Comparison of ENCODE assay signal across 11 mouse cellular contexts in the genomic region with DNA sequence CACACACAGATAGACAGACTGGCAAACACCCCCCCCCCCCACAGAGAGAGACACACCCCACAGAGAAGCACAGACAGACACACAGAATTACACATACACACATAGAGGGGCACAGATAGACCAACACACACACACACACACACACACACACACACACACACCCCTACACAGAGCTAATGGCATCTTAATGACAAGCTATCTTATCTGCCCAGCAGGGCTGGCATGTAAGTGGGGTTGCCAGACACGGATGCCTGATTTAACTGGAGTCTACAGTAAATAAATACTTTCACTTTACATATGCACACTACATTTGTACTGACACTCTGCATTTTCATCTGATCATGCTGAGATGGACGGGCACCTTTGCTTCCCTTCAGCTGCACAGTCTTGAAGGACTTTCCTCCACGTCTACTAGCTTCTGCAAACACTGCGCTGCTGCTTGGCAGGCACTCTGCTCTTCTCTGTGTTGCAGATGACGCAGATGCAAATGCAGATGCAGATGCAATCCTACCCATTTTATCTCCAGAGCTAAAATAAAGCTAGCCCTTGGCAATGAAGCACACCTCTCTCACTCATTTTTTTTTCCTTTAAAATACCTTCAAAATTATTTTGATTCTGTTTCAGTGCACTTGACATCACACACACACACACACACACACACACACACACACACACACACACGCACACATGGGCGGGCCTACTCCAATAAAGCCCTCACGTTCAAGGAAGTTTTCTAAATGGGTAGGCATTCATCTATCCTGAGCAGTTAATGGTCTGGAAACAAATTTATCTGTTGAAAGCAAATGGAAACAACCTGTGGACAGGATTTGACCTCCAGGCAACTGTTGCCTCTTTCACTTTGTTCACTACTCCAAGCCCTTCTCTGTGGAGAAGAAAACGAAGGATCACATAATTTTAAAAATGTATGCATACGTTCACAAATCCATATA. TPM values are rescaled to one million over a fixed set of nuclear protein-coding genes. Genes with fewer than 3 reads are reported as not detected.
A peak's percentile ranks its signal among the peaks of the same experiment; 100 is the strongest.
DNase-seq lines count a peak whose midpoint lies in the region; ATAC-seq and TF ChIP-seq lines count a peak whose summit lies in the region.
"Had no signal": no experiment of that assay in that cellular context is flagged by ENCODE, and none has a peak within 500 bp of the region (broad histone marks: within the 10 kb centered on the region; RNA-seq: fewer than 3 reads in every experiment).

No protein-coding gene starts in this region.

- peak overlapping the region; percentile 29; the same call in 1 of the 2 replicates for H3K9ac ChIP-seq in heart, embryonic 12.5 days
- H3K9ac ChIP-seq in lung, postnatal 0 days (replicated peaks; ENCODE audit: low read depth) = no peak overlapping the region
- H3K9ac ChIP-seq: forebrain, embryonic 13.5 days had no signal

- no peak for DNase-seq in heart, postnatal 10 days
- no peak for DNase-seq in lung, postnatal 0 days (ENCODE audit: low spot score)
- DNase-seq in lung, postnatal 36 days = no peak
- no peak for DNase-seq in thymus, adult 18-20 months
- DNase-seq in adipocyte (ENCODE audit: low spot score) = no peak
- DNase-seq: heart, adult 18-20 months; lung, adult 2 months had no signal

- 0 out of 2 replicates have a peak overlapping the region, but pooled peaks have one; percentile 5 for H3K4me3 ChIP-seq in heart, embryonic 12.5 days
- H3K4me3 ChIP-seq in lung, postnatal 0 days (ENCODE audit: low read depth, low read length) = no peak overlapping the region
- H3K4me3 ChIP-seq: forebrain, embryonic 13.5 days had no signal

- no peak for ATAC-seq in heart, embryonic 12.5 days (ENCODE audit: insufficient number of reproducible peaks, low FRiP score)
- peak; percentile 25; the same call in 1 of the 2 replicates for ATAC-seq in lung, postnatal 0 days
- peak; percentile 83 for ATAC-seq in erythroblast, adult 5-6 weeks (replicated peaks; ENCODE audit: low FRiP score, poor library complexity, severe bottlenecking)
- ATAC-seq in megakaryocyte-erythroid progenitor cell, adult 5-6 weeks (replicated peaks; ENCODE audit: low FRiP score, low TSS enrichment, poor library complexity, severe bottlenecking) = peak; percentile 85
- ATAC-seq: forebrain, embryonic 13.5 days had no signal

- intact Hi-C loops in heart, postnatal 10 days (cut with DNase I) = loop anchor here (5.0 kb wide), 1 partner anchor 118 kb away; no protein-coding TSS in a partner anchor

- H3K4me2 ChIP-seq in heart, embryonic 12.5 days = peak overlapping the region; percentile 24; the same call in 1 of the 2 replicates
- no peak overlapping the region for H3K4me2 ChIP-seq in lung, postnatal 0 days (replicated peaks; ENCODE audit: low read depth, low read length)
- H3K4me2 ChIP-seq: forebrain, embryonic 13.5 days had no signal

- no peak for TF ChIP-seq CTCF in lung, postnatal 0 days (IDR thresholded peaks at IDR 0.05)

- H3K27me3 ChIP-seq in heart, embryonic 12.5 days (replicated peaks) = peaks cover 6% of the 10 kb centered on the region; the same call in 1 of the 2 replicates
- no peaks in the 10 kb centered on the region for H3K27me3 ChIP-seq in lung, postnatal 0 days (replicated peaks; ENCODE audit: insufficient read depth, low read length)
- H3K27me3 ChIP-seq: forebrain, embryonic 13.5 days had no signal

- H3K36me3 ChIP-seq in heart, embryonic 12.5 days = no peaks in the 10 kb centered on the region
- H3K36me3 ChIP-seq in lung, postnatal 0 days (ENCODE audit: insufficient read depth, low read length) = no peaks in the 10 kb centered on the region

- H3K9me3 ChIP-seq in heart, embryonic 12.5 days (replicated peaks) = no peaks in the 10 kb centered on the region; the same call in 1 of the 2 replicates
- H3K9me3 ChIP-seq in lung, postnatal 0 days (ENCODE audit: low read length) = no peaks in the 10 kb centered on the region
- H3K9me3 ChIP-seq: forebrain, embryonic 13.5 days had no signal

- no peak for TF ChIP-seq EP300 in lung, postnatal 0 days (IDR thresholded peaks at IDR 0.05)

- H3K4me1 ChIP-seq in heart, embryonic 12.5 days (replicated peaks) = peaks cover 36% of the 10 kb centered on the region
- H3K4me1 ChIP-seq in lung, postnatal 0 days (ENCODE audit: insufficient read depth, low read depth, low read length) = peaks cover 10% of the 10 kb centered on the region
- H3K4me1 ChIP-seq: forebrain, embryonic 13.5 days had no signal

- no peak overlapping the region for H3K27ac ChIP-seq in heart, embryonic 12.5 days (ENCODE audit: poor library complexity, severe bottlenecking)
- H3K27ac ChIP-seq in lung, postnatal 0 days (ENCODE audit: low read length) = no peak overlapping the region
- H3K27ac ChIP-seq: forebrain, embryonic 13.5 days had no signal

- WGBS in heart, embryonic 12.5 days = 50% methylated on average over 10 of the region's 10 CpGs
- WGBS in lung, postnatal 0 days = 63% methylated on average over 10 of the region's 10 CpGs

RNA-seq across cellular contexts. Expression of a gene that starts 15.3 kb away (rescaled TPM):
- 3.2 and 4.1 TPM in 2 replicates for polyA plus RNA-seq in heart, embryonic 12.5 days (2016; fragmentation: Nextera tagmentation; extraction: Ambion mirVana)
- 10 to 100 TPM; 23.6 TPM for total RNA-seq in heart, postnatal 10 days (2021)
- 19.1 and 20.8 TPM in 2 replicates for polyA plus RNA-seq in lung, postnatal 0 days (2015; fragmentation: Nextera tagmentation; extraction: Ambion mirVana)
- not detected in 2 replicates for total RNA-seq in erythroblast, adult 5-6 weeks (2015; ENCODE audit: low replicate concordance)
- total RNA-seq in erythroblast, adult 5-6 weeks (2017; ENCODE audit: low replicate concordance) = not detected in 2 replicates
- not detected in 2 replicates for total RNA-seq in megakaryocyte-erythroid progenitor cell, adult 5-6 weeks (2014; fragmentation: Nextera tagmentation)
- total RNA-seq in megakaryocyte-erythroid progenitor cell, adult 5-6 weeks (2017) = 0.19 TPM in 1 of 2 replicates, not detected in the other

Comparison
In these comparisons a context has a peak if more than half of its experiments do, and no peak if none do; other contexts are left out.
1. RNA of a gene that starts 15.3 kb away (total RNA-seq): 23.6 TPM in heart, postnatal 10 days; not detected in erythroblast, adult 5-6 weeks and 0.19 TPM in megakaryocyte-erythroid progenitor cell, adult 5-6 weeks; every median in the first group is over 10 times any median in the second.